Mouse (Mus musculus): ENCODE measurements around the gene Igflr1. TPM values are rescaled to one million over a fixed set of nuclear protein-coding genes. Genes with fewer than 3 reads are reported as not detected.

The Igflr1 gene
- polyA plus RNA-seq, 1 experiment from 2014 or later, result 4.3 TPM

DNA sequence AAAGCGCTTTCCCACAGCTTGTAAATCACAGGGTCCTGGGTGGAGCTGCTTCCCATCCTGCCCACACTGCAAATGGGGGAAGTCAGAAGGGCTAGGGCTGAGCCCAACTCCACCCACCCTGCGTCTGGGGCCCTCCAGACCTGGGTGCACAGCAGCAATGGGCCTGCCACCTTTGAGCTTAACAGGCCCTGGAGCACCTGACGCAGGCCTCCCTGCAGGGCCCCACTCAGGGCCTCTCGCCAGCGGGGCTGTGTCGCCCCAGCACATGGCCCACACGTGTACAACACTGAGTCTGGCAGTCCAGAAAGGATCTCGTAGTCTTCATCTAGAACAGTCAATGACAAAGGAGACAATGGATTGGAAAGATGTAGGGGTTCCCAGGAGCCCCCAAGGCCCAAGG is 14.7 kb downstream of the Igflr1 start:
- Histone ChIP-seq H3K4me3 (no peak overlapping the region), H3K27ac (no peak overlapping the region), H3K9ac (no peak overlapping the region), H3K36me3 (peaks cover 99% of the 10 kb centered on the region), H3K4me2 (no peak overlapping the region), H3K27me3 (no peaks in the 10 kb centered on the region), H3K4me1 (no peaks in the 10 kb centered on the region), H3K9me3 (no peaks in the 10 kb centered on the region)
- WGBS, result 96% methylated on average over 8 of the region's 8 CpGs
- ATAC-seq (ENCODE audit: insufficient number of reproducible peaks, insufficient read depth, low FRiP score, low TSS enrichment, low read depth), result no peak

DNA sequence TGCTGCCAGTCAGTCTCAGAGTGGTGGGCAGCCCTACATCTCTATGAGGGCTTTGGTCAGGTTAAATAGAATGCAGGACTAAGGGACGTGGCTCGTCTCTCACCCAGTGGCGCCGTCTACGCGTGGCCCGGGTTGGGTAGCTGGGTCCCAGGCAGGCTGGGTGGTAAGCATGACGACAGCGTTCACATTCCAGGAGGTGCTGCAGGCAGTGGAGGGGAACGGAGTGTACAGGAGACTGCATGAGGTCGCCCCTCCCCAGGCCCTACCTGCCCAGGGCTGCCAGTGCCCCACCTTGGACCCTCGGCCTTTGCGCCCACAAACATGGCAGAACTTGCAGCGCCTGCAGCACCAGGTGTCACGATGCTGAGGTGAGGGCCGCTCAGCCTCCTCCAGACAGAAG is 16.3 kb downstream of the Igflr1 start:
- H3K27me3 ChIP-seq, result no peaks in the 10 kb centered on the region
- H3K4me2 ChIP-seq, result no peak overlapping the region
- H3K4me1 ChIP-seq, result peaks cover 1% of the 10 kb centered on the region; the same call in 1 of the 2 replicates
- WGBS, result 95% methylated on average over 16 of the region's 16 CpGs
- no peak for ATAC-seq (ENCODE audit: insufficient number of reproducible peaks, insufficient read depth, low FRiP score, low TSS enrichment, low read depth)
- H3K9me3 ChIP-seq, result no peaks in the 10 kb centered on the region
- H3K4me3 ChIP-seq, result no peak overlapping the region
- peaks cover 99% of the 10 kb centered on the region for H3K36me3 ChIP-seq
- H3K27ac ChIP-seq, result no peak overlapping the region
- no peak overlapping the region for H3K9ac ChIP-seq

DNA sequence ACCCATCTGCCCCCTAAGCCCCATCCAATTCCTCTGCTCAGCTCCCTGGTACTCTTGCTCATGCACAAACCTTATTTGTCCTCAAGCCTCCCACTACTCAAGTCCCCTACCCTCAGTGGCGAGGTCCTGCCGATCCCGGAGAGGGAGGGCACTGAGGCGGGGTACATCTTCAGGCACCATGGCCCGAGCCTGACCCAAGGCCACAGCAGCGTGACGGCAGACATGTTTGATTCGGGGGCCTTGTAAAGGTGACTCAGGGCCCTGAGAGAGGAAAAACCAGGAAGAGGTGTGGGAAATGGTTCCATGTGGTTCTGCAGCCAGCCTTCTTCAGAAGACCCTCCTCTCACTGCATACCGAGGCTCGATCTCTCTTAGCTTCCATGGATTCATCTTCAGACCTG is 19.1 kb downstream of the Igflr1 start:
- Histone ChIP-seq H3K4me1 (peaks cover 13% of the 10 kb centered on the region), H3K36me3 (peaks cover 75% of the 10 kb centered on the region), H3K4me2 (no peak overlapping the region), H3K9ac (0 out of 2 replicates have a peak overlapping the region, but pooled peaks have one; percentile 36), H3K27me3 (no peaks in the 10 kb centered on the region), H3K27ac (no peak overlapping the region), H3K9me3 (no peaks in the 10 kb centered on the region), H3K4me3 (no peak overlapping the region)
- 91% methylated on average over 10 of the region's 10 CpGs for WGBS
- ATAC-seq (ENCODE audit: insufficient number of reproducible peaks, insufficient read depth, low FRiP score, low TSS enrichment, low read depth), result no peak

DNA sequence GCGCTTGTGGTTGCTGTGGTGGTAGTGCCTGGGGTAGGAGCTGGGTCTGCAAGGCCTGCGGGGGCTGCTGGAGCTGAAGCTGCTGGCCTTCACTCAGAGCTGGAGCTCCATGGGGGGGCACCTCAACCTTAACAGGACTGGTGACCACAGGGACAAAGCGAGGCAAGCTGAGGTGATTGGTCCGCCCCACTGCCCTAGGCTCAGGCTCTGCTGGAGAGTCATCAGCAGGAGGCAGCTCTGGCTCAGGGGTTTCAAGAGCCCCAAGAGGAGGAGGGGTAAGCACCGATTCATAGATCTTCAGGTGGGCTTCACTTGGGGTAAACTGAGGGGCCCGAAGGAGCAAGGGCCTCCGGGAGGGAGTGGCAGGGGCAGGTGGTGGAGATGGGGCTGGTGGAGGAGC is 19.9 kb downstream of the Igflr1 start:
- H3K27ac ChIP-seq, result no peak overlapping the region
- 96% methylated on average over 7 of the region's 7 CpGs for WGBS
- H3K4me2 ChIP-seq, result no peak overlapping the region
- peaks cover 66% of the 10 kb centered on the region for H3K36me3 ChIP-seq
- H3K9me3 ChIP-seq, result no peaks in the 10 kb centered on the region
- no peaks in the 10 kb centered on the region for H3K27me3 ChIP-seq
- no peak for ATAC-seq (ENCODE audit: insufficient number of reproducible peaks, insufficient read depth, low FRiP score, low TSS enrichment, low read depth)
- H3K9ac ChIP-seq, result no peak overlapping the region
- H3K4me1 ChIP-seq, result peaks cover 19% of the 10 kb centered on the region
- H3K4me3 ChIP-seq, result no peak overlapping the region

DNA sequence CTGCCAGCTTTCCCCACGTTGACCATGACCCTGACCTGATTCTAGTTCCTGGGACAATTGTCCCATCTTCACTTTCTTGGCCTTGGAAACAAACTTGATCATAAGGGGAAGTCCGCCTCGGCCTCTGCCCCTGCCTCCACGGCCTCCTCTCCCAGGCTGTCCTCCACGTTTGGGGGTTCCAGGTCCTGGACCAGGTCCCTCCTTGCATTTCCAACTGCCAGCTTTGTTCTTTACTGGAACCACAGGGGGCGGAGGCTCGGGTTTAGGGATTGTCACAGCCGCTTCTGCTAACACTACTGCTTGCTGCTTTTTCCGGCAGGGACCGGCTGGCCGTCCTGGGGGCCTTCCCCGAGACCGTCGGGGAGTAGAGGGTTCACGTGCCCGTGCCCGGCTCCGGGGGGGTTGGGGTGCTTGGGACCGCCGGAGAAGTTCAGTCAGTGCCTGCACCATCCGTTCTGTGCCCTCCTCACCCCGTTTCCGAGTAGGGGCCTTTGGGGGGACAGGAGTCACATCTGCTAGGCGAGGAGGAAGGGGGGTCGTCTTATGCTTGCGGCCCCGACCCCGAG is 21.3 kb downstream of the Igflr1 start:
- no peak for ATAC-seq (ENCODE audit: insufficient number of reproducible peaks, insufficient read depth, low FRiP score, low TSS enrichment, low read depth)
- 89% methylated on average over 28 of the region's 28 CpGs for WGBS
- no peaks in the 10 kb centered on the region for H3K27me3 ChIP-seq
- H3K9me3 ChIP-seq, result no peaks in the 10 kb centered on the region
- H3K9ac ChIP-seq, result peak overlapping the region; percentile 99
- peak overlapping the region; percentile 84 for H3K4me2 ChIP-seq
- peaks cover 19% of the 10 kb centered on the region for H3K4me1 ChIP-seq
- no peak overlapping the region for H3K27ac ChIP-seq
- peaks cover 54% of the 10 kb centered on the region for H3K36me3 ChIP-seq
- peak overlapping the region; percentile 99 for H3K4me3 ChIP-seq

DNA sequence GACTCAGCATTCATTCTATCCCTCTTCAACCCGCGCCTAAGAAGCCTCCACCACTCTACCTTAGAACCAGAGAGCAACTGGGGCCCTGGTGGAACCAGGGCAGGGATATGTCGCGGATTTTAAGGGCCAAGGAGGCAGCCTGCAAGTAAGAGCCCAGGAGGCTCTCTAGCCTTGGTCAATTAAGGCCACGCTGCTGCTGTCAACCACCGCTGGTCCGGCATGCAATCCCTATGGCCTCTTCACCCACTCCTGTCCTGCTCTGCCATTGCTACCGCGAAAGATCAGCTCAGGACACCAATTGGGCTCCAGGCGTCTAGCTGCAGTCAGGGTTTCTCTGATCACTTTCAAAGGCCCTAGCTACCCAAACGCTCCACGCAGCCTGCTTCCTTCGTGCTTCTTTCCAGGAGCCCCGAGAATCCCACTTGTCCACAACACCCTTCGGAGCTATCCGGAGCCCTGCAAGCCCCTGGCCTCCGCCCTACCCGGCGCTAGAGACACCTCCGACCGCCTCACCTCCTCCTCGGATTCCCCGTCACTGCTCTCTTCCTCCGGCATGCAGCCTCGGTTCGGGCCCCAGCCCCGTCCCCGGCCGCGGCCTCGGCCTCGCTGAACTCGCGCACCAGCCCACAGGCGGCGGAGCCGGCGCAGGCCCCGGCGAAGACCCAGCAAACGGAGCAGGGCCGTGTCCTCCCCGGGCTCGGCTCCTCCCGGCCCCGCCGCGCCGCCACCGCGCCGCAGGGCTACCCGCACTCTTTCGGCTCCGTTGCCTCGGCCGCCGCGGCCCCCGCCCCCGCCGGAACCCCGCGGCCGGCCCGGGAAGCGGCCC is 22.8 kb downstream of the Igflr1 start:
- H3K9me3 ChIP-seq, result no peaks in the 10 kb centered on the region
- under 1% methylated on average over 65 of the region's 67 CpGs for WGBS
- H3K4me2 ChIP-seq, result peak overlapping the region; percentile 84
- peaks cover 38% of the 10 kb centered on the region for H3K36me3 ChIP-seq
- H3K9ac ChIP-seq, result peak overlapping the region; percentile 99
- H3K4me3 ChIP-seq, result peak overlapping the region; percentile 99
- no peaks in the 10 kb centered on the region for H3K27me3 ChIP-seq
- H3K4me1 ChIP-seq, result peaks cover 19% of the 10 kb centered on the region
- no peak for ATAC-seq (ENCODE audit: insufficient number of reproducible peaks, insufficient read depth, low FRiP score, low TSS enrichment, low read depth)
- H3K27ac ChIP-seq, result peak overlapping the region; percentile 92

DNA sequence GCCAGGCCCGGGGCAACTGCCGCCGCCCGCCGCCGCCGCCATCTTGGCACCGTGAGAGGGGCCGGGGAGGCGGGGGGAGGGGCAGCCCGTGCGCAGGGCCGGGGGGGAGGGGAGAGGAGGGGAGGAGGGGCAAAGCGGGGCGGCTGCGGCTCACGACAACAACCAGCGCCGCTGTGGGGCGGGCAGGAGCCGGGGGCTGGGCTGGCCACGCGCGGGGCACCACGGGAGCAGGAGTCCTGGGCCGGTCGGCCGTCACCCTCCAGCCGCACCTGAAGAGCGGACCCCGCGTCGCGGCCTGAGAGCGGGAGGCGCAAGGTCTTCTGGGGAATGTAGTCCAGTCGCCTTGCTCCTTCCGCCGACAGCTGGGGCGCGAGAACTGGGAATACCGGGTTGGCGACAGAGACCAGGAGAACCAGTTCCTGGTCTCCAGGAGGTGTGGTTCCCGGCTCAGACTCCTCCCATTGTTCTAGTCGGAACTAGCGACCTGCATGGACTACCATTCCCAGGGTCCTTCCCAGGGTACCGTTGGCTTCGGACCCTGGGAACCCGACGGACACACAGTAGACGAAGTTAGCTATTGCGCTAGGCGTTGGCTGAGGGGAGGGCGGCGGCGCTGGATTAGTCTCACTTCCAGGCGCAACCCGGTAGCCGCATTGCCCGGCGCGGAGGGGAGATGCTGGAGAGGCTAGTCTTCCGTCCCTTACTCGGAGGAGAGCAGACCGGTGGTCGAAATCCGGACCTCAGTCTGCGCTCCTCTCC is 23.6 kb downstream of the Igflr1 start, which contains the start of gene Kmt2b:
Kmt2b (minus strand) TSS at position 51 of the 759 bp plus-strand sequence.
- Histone ChIP-seq H3K27me3 (no peaks in the 10 kb centered on the region), H3K9ac (peak within 1 kb of the TSS; percentile 99), H3K27ac (peak within 1 kb of the TSS; percentile 92), H3K4me1 (peaks cover 19% of the 10 kb centered on the region), H3K4me2 (peak within 1 kb of the TSS; percentile 84), H3K9me3 (no peaks in the 10 kb centered on the region), H3K4me3 (peak within 1 kb of the TSS; percentile 99), H3K36me3 (peaks cover 30% of the 10 kb centered on the region)
- WGBS, result under 1% methylated on average over 53 of the region's 68 CpGs
- ATAC-seq (ENCODE audit: insufficient number of reproducible peaks, insufficient read depth, low FRiP score, low TSS enrichment, low read depth), result peak; percentile 95

DNA sequence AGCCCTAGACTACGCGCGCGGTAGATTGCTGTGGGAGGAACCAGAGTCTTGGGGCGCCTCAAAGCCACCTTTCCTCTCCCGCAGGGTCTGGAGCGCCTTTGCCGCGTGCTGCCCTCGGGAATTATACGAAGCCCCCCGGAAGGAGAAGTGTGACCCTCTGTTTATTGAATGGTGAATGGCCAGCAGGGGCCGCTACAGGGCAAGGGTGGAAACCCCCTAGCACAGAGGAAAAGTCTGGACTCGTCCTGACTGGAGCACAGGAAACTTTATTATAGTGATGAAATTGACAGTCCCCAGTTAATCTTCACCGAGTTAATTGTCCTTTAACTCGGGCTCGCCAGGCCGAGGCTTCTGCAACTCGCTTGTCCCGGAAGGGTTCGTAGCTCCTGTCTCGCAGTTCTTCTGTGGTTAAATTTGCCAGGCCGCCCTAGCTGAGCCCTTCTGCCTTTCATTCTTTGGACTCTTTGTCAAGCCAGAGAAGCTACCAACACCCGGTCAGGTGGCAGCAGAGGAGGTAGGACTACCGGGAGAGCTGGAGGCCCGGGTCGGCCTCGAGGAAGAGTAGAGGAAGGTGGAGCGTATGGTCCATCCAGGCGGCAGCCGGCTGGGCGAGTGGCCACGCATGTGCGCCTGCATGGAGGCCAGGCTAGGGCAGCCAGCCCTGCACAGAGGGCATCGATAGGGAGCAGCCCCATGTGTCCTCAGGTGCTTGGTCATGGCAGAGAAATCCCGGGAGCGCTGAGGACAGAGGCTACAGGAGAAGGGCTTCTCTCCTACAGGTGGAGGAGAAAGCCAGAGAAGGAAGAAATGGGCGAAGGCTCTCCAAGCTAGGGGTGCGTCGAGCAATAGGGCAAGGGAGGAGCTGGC is 24.4 kb downstream of the Igflr1 start:
- WGBS, result 26% methylated on average over 40 of the region's 40 CpGs
- H3K36me3 ChIP-seq, result peaks cover 22% of the 10 kb centered on the region
- H3K9me3 ChIP-seq, result no peaks in the 10 kb centered on the region
- peak overlapping the region; percentile 92 for H3K27ac ChIP-seq
- H3K4me2 ChIP-seq, result peak overlapping the region; percentile 84
- H3K4me3 ChIP-seq, result peak overlapping the region; percentile 99
- peak overlapping the region; percentile 99 for H3K9ac ChIP-seq
- H3K4me1 ChIP-seq, result peaks cover 19% of the 10 kb centered on the region
- ATAC-seq (ENCODE audit: insufficient number of reproducible peaks, insufficient read depth, low FRiP score, low TSS enrichment, low read depth), result peak; percentile 59; the same call in 1 of the 2 replicates
- H3K27me3 ChIP-seq, result no peaks in the 10 kb centered on the region

DNA sequence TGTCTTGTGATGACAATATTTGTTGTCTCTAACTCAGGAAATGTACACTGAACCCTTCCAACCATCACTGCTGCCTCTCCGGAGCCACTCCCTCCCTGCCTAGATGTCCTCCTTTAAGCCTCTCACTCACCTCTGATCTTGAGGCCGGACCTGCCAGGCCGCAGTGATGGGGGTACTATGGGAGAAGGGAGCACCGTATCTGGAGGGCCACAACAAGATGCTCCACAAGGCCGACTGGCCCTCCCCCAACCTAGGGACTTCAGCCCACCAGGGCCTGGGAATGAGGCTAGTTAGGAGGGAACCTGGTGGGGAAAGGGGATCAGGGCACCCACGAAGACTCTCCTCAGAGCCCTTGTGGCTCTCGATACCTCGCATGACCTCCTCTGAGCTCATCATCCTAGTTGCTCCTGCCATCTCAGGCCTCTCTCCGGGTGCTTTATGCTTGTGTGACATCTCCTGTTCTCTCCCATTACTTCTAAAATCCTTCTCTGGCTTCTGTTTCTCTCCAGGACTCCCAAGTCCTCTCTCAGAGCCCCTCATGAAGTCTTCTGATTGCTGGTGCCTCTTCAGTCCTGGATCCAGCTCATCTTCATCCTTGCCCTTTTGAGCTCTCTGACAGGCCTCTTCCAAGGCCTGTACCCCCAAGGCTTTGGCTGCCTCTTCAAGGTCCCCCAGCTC is 25.8 kb downstream of the Igflr1 start:
- peaks cover 19% of the 10 kb centered on the region for H3K4me1 ChIP-seq
- no peak overlapping the region for H3K27ac ChIP-seq
- H3K4me3 ChIP-seq, result no peak overlapping the region
- no peak overlapping the region for H3K4me2 ChIP-seq
- peak overlapping the region; percentile 37; the same call in 1 of the 2 replicates for H3K9ac ChIP-seq
- 80% methylated on average over 9 of the region's 9 CpGs for WGBS
- no peak for ATAC-seq (ENCODE audit: insufficient number of reproducible peaks, insufficient read depth, low FRiP score, low TSS enrichment, low read depth)
- H3K9me3 ChIP-seq, result no peaks in the 10 kb centered on the region
- H3K27me3 ChIP-seq, result no peaks in the 10 kb centered on the region
- H3K36me3 ChIP-seq, result peaks cover 8% of the 10 kb centered on the region

DNA sequence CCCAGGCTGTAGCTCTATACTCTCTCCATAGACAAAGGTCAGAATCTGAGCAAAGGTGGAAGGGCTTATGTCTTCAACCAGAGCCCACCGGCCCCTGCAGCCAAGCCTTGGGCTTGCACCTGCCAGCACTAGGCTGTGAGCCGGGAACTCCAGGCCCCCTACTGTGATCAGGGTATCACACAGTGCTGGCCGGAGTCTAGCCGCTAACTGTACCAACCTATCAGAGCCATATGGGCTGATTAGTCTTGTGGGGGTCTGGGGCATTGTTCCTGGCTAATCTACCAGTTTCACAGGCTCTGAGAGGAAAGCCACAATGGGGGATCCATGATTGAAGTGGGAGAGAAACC is 26.4 kb downstream of the Igflr1 start:
- WGBS, result 50% methylated on average over 4 of the region's 4 CpGs
- no peak overlapping the region for H3K9ac ChIP-seq
- no peak overlapping the region for H3K4me3 ChIP-seq
- H3K36me3 ChIP-seq, result peaks cover 3% of the 10 kb centered on the region
- H3K27ac ChIP-seq, result no peak overlapping the region
- H3K4me1 ChIP-seq, result peaks cover 17% of the 10 kb centered on the region
- H3K9me3 ChIP-seq, result no peaks in the 10 kb centered on the region
- no peaks in the 10 kb centered on the region for H3K27me3 ChIP-seq
- H3K4me2 ChIP-seq, result no peak overlapping the region
- ATAC-seq (ENCODE audit: insufficient number of reproducible peaks, insufficient read depth, low FRiP score, low TSS enrichment, low read depth), result no peak

Measured in embryonic facial prominence, embryonic 13.5 days (tissue).